Mouse (Mus musculus) cerebellum, adult 2 months (tissue): ENCODE results near the gene Acsm3.

Source experiments
- CTCF ChIP-seq: fragments of 200-500 bp; IDR thresholded peaks from 2 replicates; pipeline ENCODE4 v1.5.1; 2011; ENCODE audit warnings: low read depth, mild to moderate bottlenecking, control low read depth, low read length, moderate library complexity, borderline replicate concordance; ENCODE audit not compliant: insufficient read depth
- POLR2A ChIP-seq: fragments of 200-500 bp; IDR thresholded peaks from 2 replicates; pipeline ENCODE4 v1.6.1; 2011; ENCODE audit warnings: low read length, control low read depth, borderline replicate concordance; ENCODE audit not compliant: insufficient read depth

DNA sequence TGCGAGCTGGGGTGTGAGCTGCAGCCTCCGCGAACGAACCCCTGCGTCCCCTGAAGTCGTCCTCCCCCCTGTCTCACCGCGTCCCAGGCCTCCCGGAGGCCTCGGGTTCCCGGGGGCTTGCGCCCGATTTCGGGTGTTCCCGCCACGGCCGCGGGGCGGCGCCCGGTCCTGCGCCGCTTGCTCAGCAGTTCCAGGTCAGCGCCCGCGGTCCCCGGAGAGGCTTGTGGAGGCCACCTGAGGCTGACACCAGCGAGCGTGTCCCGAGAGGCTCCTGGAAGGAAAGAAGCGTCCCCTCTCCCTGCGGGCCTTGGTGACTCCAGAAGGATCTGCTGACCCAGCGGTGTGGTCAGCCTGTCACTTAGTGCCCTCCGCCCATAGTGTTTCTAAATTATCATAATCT, 16.4 kb upstream of the Acsm3 start:
- TF ChIP-seq CTCF (no peak), POLR2A (no peak)
